Mouse (Mus musculus) inflammation-experienced regulatory T-cells, adult 16 weeks (primary cell): ENCODE results near the gene Zfp872. TPM values are rescaled to one million over a fixed set of nuclear protein-coding genes. Genes with fewer than 3 reads are reported as not detected.

ENCODE experiments used
- polyA plus RNA-seq: library from polyadenylated mRNA; unstranded; fragments of 100-300 nt; shearing (Covaris generic); gene quantifications from one replicate; pipeline ENCODE4 v1.2.1, GENCODE M21; 2017

Gene Zfp872
- polyA plus RNA-seq = not detected

GRCm38 (mm10) chr9:22188025-22188611, at the start of gene Zfp872:
Zfp872 (plus strand) TSS chr9:22188090.

GRCm38 (mm10) chr9:22156497-22157245, 31.2 kb upstream of the Zfp872 start, which contains the start of gene Pigyl:
Pigyl (plus strand) TSS chr9:22156846.

GRCm38 (mm10) chr9:22225581-22226388, 37.9 kb downstream of the Zfp872 start, which contains the start of gene Zfp809:
Zfp809 (plus strand) TSS chr9:22225714.

Other genes starting within 250 kb of the Zfp872 start
- 10.9 TPM for gene Swsap1, start 232.3 kb upstream of the Zfp872 start, polyA plus RNA-seq
- 0.94 TPM for gene Epor, start 224.6 kb upstream of the Zfp872 start, polyA plus RNA-seq
- 0.20 TPM for gene Rgl3, start 198.6 kb upstream of the Zfp872 start, polyA plus RNA-seq
- gene Ccdc151, start 185.5 kb upstream of the Zfp872 start, polyA plus RNA-seq = not detected
- 93.9 TPM for gene Prkcsh, start 185.3 kb upstream of the Zfp872 start, polyA plus RNA-seq
- gene Elavl3, start 136.1 kb upstream of the Zfp872 start, polyA plus RNA-seq = not detected
- not detected for gene Gm49318, start 116.8 kb upstream of the Zfp872 start, polyA plus RNA-seq
- 8.2 TPM for gene Zfp653, start 116.7 kb upstream of the Zfp872 start, polyA plus RNA-seq
- gene Ecsit, start 102.7 kb upstream of the Zfp872 start, polyA plus RNA-seq = 50.8 TPM
- gene Cnn1, start 88.9 kb upstream of the Zfp872 start, polyA plus RNA-seq = not detected
- 93.2 TPM for gene Elof1, start 70.9 kb upstream of the Zfp872 start, polyA plus RNA-seq
- 253 TPM for gene Acp5, start 52.4 kb upstream of the Zfp872 start, polyA plus RNA-seq
- gene Pigyl, start 31.2 kb upstream of the Zfp872 start, polyA plus RNA-seq = 45.4 TPM
- gene Zfp809, start 37.6 kb downstream of the Zfp872 start, polyA plus RNA-seq = 55.7 TPM
- 7.4 TPM for gene Zfp599, start 71.8 kb downstream of the Zfp872 start, polyA plus RNA-seq
- gene Zfp810, start 119.6 kb downstream of the Zfp872 start, polyA plus RNA-seq = 18.0 TPM
- 1.5 TPM for gene Anln, start 201.1 kb downstream of the Zfp872 start, polyA plus RNA-seq
- gene 9530077C05Rik, start 223.4 kb downstream of the Zfp872 start, polyA plus RNA-seq = 1.0 TPM